In the genomic region with DNA sequence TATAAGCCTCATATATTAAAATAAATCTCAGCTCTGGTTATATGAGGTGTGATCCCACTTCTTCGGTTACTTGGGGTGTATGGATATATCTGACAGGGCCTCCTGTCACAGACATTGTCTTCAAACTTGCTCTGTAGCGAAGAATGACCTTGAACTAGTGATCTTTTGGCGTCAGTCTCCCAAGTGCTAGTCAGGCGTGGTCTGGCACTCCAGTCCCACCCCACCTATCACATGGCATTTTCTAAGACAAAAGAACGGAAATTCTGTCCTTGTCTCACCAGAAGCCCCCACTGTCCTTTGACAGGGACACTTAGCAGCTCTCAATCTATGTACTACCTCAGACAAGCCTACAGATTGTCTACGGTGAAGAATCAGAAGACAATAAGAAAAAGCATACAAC, we compare ENCODE assay signal across 27 mouse cellular contexts.
"Had no signal": no experiment of that assay in that cellular context is flagged by ENCODE, and none has a peak within 500 bp of the region (broad histone marks: within the 10 kb centered on the region; RNA-seq: fewer than 3 reads in every experiment).

No protein-coding gene starts in this region.

- H3K4me1 ChIP-seq: embryonic facial prominence, embryonic 12.5 days; embryonic facial prominence, embryonic 13.5 days; embryonic facial prominence, embryonic 15.5 days; forebrain, embryonic 12.5 days; forebrain, embryonic 13.5 days; forebrain, embryonic 15.5 days had no signal

- H3K27me3 ChIP-seq: embryonic facial prominence, embryonic 12.5 days; embryonic facial prominence, embryonic 13.5 days; embryonic facial prominence, embryonic 15.5 days; forebrain, embryonic 12.5 days; forebrain, embryonic 13.5 days; forebrain, embryonic 15.5 days had no signal

- H3K27ac ChIP-seq: embryonic facial prominence, embryonic 10.5 days; embryonic facial prominence, embryonic 12.5 days; embryonic facial prominence, embryonic 13.5 days; embryonic facial prominence, embryonic 15.5 days; forebrain, embryonic 10.5 days; forebrain, embryonic 12.5 days; forebrain, embryonic 13.5 days; forebrain, embryonic 15.5 days; gastrocnemius, adult 2 months; heart, adult 2 months; heart, embryonic 10.5 days had no signal

- H3K4me2 ChIP-seq: embryonic facial prominence, embryonic 12.5 days; embryonic facial prominence, embryonic 13.5 days; embryonic facial prominence, embryonic 15.5 days; forebrain, embryonic 12.5 days; forebrain, embryonic 13.5 days; forebrain, embryonic 15.5 days; heart, embryonic 11.5 days had no signal

- H3K4me3 ChIP-seq: embryonic facial prominence, embryonic 10.5 days; embryonic facial prominence, embryonic 12.5 days; embryonic facial prominence, embryonic 13.5 days; embryonic facial prominence, embryonic 15.5 days; erythroblast, embryonic 14.5 days; forebrain, embryonic 10.5 days; forebrain, embryonic 12.5 days; forebrain, embryonic 13.5 days; forebrain, embryonic 15.5 days; gastrocnemius, adult 2 months; heart, adult 2 months; heart, embryonic 10.5 days had no signal

- H3K9ac ChIP-seq: embryonic facial prominence, embryonic 12.5 days; embryonic facial prominence, embryonic 13.5 days; embryonic facial prominence, embryonic 15.5 days; forebrain, embryonic 12.5 days; forebrain, embryonic 13.5 days; forebrain, embryonic 15.5 days; forebrain, postnatal 0 days had no signal

- H3K36me3 ChIP-seq: embryonic facial prominence, embryonic 10.5 days; embryonic facial prominence, embryonic 12.5 days; embryonic facial prominence, embryonic 13.5 days; embryonic facial prominence, embryonic 15.5 days; forebrain, embryonic 10.5 days; forebrain, embryonic 12.5 days; forebrain, embryonic 15.5 days; heart, embryonic 10.5 days had no signal

- ATAC-seq: forebrain, embryonic 13.5 days; forebrain, embryonic 14.5 days; forebrain, embryonic 15.5 days; forebrain, embryonic 16.5 days; forebrain, postnatal 0 days had no signal

- H3K9me3 ChIP-seq: embryonic facial prominence, embryonic 10.5 days; embryonic facial prominence, embryonic 12.5 days; embryonic facial prominence, embryonic 13.5 days; embryonic facial prominence, embryonic 15.5 days; forebrain, embryonic 10.5 days; forebrain, embryonic 12.5 days; forebrain, embryonic 13.5 days; forebrain, embryonic 15.5 days; heart, embryonic 10.5 days had no signal

- DNase-seq: cerebellum, postnatal 10 days; cerebellum, postnatal 14 days; cerebellum, postnatal 25 days; cerebellum, postnatal 36 days; embryo, embryonic 11 days; forebrain, postnatal 0 days; gastrocnemius, adult 2 months; gastrocnemius, postnatal 10 days; gastrocnemius, postnatal 14 days; gastrocnemius, postnatal 25 days; gastrocnemius, postnatal 36 days; heart, adult 11 months; heart, adult 18-20 months; heart, adult 2 months had no signal
